Mouse (Mus musculus): ENCODE measurements around the gene Apip.
A peak's percentile ranks its signal among the peaks of the same experiment; 100 is the strongest.

The Apip gene

DNA sequence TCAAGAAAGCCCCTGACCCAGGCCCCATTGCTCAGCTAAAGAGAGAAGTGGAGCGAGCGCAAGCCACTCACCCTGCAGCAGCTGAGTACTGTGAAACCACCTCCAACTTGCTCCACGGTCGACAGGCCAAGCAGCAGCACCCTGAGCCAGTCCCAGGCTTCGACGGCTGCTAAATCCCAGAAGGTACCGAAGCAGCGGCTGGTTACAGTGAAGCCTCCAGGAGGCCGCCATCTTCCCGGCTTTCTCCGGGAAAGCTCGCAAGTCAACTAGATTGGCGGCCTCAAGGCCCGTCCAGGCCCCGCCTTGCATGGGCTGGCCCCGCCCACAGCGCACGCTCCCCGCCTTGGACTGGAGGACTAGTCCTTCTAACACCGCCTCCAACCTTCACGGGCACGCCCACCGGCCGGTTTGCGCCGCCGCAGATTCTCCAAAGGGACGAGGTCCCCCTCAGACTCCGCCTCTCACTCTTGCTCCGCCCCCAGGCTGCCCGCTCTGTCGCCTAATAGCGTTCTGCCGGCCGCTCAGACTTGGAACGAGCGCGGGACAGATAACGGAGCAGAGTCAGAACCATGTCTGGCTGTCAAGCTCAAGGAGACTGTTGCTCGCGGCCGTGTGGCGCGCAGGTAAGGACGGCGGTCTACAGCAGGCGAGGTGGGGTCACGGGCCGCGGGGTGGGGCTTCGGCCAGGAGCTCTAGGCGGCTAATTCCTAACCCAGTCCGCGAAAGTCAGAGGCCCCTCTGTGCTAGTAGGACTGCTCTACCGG, at the start of gene Apip, which contains the start of gene Pdhx:
Apip (plus strand) TSS at position 457 of the 764 bp plus-strand sequence.
Pdhx (minus strand) TSS at position 295 of the 764 bp plus-strand sequence.
- DNase-seq (ENCODE audit: extremely low read depth, low read depth): peak; percentile 90

DNA sequence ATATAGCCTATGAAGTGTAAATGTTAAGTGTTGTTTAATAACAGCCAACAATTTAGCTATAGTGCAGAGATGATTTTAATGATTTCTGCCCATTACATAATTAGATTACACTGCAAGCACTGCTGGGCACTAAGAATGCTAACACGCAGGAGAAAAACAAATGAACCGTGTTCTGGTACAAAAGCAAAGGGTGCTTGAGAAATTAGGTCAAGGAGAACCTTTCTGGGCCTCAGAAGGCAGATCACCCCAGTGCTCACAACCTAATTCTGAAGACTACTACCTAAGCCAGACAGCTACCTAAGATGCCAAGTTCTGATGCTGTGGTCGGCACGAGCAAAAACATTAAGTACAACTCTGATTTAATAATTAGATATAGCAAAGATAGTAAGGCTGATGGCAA, 35.6 kb upstream of the Apip start:
- no peak for DNase-seq (ENCODE audit: extremely low read depth, low read depth)

DNA sequence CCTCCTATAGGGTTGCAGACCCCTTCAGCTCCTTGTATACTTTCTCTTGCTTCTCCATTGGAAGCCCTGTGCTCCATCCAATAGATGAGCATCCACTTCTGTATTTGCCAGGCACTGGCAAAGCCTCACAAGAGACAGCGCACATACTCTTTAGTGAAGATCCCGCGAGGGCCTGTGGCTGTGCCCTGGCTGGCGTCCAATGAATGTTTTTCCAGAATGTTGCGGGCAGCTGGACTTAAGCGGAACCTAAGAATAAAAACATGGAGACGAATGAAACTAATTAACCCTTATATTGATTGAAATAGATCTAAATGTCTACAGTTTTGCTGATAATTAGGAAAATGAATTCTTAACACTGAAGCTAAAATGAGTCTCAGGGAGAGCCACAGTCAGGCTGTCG, 32.6 kb upstream of the Apip start:
- no peak for DNase-seq (ENCODE audit: extremely low read depth, low read depth)

DNA sequence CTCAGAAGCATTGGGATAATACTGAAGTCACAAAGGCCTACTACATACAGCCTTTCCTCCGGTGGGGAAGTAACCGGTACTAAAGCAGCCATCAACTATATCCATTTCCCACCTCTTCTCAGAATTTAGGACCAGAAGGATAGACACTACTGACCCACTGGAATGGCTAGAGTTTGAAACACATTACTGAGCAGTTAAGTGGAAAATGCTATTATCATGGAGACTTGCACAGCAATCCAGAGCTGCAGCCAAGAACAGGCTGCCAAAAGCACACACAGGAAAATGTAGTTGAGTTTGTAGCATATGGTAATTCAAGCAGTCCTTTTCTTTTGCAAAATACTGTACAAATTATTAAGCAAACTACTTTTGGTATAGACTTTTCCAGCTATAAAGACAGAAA, 28.2 kb upstream of the Apip start:
- DNase-seq (ENCODE audit: extremely low read depth, low read depth): no peak

DNA sequence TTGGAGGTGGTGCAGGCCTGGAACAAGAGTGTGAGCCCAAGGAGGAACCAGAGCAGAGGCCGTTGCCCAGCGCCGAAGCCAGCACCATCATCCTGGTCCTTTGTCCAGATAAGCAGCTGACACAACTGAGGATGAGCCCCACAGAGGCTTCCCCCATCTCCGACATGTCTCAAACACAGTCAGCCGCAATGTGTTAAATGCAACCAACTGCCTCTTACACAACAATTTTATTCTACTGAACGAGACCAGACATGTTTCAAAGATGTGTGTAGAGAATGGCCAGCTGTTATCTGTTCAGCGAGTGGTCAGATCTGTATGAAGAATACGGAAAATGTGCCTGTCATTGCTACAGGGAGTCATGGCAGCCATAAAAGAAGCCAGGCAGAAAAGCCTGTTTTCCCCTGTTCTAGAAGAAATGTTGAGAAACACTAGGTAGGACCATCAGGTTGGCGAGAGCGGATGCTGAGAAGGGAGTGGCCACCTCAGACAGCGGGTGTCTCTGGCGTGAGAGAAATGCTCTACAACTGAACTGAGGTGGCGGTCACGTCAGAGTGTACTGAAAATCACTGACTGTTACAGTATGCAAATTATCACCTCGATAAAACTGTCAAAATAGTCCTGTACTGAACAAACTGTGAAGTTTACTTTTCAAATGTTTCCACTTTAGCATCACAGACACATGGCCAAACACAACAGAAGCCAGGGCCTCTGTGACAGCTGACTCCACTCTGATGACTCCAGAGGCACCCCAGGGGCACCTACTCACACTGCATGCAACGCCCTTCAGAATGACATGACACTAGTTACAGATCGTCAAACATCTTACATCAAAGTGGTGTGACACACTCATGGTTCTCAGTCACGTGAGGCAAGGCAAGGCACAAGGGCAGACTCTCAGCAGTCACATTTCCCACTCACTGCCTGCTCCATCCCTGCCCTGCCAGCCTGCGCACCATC, 21.3 kb upstream of the Apip start:
- no peak for DNase-seq (ENCODE audit: extremely low read depth, low read depth)

GRCm38 (mm10) chr2:103055820-103056219, 17.7 kb upstream of the Apip start:
- no peak for DNase-seq (ENCODE audit: extremely low read depth, low read depth)

- DNase-seq (ENCODE audit: extremely low read depth, low read depth): no peak
Measured at GRCm38 (mm10) chr2:103058266-103058665, 15.2 kb upstream of the Apip start.

DNA sequence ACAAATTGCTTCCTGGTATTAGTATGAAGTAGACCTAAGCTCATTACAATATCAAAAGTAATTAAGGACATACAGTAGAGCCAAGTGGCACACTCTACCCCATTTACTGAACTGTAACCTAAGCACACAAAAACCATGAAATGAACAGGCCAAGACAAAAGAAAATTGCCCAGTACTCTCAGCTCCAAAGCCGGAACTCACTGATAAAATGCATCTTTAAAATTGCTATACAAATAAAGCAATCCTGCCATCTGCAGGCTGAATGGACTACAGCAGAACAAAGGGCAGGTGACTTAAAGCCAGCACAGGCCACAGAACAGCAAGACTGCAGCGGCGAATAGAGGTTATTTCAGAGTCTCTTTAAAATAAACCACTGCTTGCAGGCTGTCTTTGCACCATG, 10.6 kb upstream of the Apip start:
- peak; percentile 55 for DNase-seq (ENCODE audit: extremely low read depth, low read depth)

DNA sequence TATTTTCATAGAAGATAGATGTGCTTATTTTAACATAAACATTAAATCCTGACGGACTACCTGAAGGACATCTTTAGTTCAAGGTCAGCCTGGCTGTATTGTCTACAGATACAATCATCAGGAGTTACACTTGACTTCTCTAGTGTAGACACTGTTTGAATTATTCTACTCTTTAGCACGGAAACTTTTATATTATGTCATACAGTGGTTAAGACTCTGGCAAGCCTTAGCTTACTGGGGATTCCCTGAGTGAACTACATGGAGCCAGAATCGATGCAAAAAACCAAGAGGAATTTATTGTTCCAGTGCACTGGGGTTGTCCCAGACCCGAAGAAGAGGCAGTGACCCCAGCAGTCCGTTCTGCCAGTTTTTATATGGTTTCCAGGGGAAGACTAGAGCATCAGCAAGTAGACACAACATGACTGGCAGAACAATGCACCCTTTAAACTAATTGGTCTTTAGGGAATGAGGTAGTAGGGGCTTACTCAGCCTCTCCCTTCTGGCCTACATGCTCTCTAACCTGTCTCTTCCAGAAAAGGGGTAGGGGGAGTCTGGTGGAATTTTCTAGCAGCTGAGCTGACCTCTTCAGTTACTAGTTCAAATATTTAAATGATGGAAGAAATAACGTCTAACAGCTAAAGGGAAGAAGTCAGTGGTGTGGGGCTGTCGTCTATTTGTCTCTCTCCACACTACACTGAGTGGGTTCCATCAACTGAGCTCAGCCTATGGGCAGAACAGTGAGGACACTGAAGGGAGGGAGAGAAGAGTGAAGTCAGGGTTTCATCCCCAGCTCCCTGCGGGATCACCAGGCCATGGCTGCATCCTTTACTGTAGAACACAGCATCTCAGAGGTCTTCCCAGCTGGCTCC, 6.6 kb upstream of the Apip start:
- DNase-seq (ENCODE audit: extremely low read depth, low read depth): no peak

DNA sequence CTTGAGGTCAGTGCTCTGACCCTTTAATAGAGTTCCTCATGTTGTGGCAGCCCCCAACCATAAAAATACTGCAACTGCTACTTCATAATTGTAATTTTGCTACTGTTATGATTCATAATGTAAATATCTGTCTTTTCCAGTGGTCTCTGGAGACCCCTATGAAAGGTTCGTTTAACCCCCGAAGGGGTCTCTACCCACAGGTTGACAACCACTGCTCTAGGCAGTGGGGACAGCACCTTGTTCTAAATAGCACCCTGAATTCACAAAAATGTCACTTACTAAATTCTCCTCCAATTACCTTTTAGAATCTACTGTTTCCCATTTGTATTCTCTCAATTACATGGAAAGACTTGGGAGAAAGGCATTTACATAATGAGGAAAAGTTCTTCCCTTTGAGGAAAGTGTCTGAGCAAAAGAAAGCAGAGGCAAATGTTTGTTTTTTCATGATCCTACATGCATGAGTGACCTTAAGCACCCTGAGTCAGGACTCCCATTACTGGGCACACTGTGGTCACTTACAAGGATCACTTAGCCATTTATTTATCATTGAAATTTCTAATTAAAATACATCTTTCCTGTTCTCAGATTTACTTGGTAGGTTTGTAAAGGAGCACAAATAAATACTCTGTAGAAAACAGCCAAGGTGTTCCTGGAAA, 5.8 kb upstream of the Apip start:
- no peak for DNase-seq (ENCODE audit: extremely low read depth, low read depth)

DNA sequence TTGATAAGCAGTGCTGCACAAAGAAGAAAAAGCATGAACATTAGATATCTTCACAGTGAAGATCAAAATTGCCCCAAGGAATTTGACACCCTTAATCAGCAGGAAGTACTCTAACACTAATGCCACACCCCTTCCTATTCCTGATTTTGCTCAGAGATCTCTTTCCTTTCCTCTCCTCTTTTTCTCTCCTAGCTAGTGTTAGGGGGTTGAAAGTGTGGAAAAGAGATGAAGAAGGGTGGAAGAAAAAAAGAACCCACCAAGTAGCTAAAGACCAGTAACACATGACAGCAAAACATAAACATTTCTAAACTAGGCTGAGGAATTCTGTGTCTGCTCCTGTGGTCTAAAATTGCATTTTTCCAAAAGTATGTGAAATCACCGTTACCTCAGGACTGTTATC, 4.9 kb upstream of the Apip start:
- DNase-seq (ENCODE audit: extremely low read depth, low read depth): no peak

GRCm38 (mm10) chr2:103069752-103070405, 3.6 kb upstream of the Apip start:
- DNase-seq (ENCODE audit: extremely low read depth, low read depth): peak; percentile 39

- no peak for DNase-seq (ENCODE audit: extremely low read depth, low read depth)
Measured at GRCm38 (mm10) chr2:103070586-103070985, 2.9 kb upstream of the Apip start.

DNA sequence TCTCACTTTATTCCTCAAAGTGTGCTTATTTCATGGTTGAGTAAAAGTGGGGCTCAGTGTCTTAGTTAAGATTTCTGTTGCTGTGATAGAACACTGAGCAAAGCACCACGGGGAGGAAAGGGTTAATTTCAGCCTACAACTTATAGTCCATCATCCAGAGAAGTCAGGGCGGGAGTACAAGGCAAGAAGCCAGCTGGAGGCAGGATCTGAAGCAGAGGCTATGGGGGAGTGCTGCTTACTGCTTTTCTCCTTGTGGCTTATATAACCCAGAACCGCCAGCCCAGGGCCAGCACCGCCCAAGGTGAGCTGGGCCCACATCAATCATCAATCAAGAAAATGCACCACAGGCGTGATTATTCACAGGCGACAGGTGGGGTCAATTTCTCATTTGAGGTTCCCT, 7.6 kb downstream of the Apip start:
- no peak for DNase-seq (ENCODE audit: extremely low read depth, low read depth)

DNA sequence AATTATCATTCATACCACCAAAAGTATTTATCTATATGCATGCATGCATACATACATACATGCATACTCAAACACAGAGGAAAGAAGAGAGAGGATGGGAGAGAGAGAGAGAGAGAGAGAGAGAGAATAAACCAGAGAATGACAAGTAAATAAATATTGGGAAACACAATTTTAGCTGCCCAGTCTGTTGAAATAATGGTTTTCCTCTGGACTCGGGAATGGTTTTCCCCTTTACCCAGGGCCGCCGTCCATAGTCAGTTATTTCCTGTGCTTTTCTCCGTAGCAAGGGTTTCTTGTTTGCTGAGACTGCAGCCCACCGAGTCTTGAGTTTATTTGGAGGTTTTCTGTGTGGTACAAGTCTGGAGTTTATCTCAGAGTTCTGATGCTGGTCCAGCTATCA, 8.2 kb downstream of the Apip start:
- no peak for DNase-seq (ENCODE audit: extremely low read depth, low read depth)

DNA sequence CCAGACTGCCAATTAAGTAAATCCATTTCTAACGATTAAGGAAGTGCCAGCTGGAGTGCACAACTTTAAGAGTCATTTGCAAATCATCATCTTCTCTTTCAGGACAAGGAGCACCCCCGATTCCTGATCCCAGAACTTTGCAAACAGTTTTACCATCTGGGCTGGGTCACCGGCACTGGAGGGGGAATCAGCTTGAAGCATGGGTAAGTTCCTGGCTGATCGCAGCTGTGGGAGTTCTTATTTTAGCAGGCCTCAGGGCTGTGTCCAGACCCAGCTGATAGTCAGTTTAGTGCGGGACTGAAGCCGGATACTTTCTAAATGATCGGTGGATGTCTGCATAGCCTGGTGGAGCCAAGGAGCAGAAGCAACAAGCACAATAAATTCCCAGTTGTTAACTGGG, 9.4 kb downstream of the Apip start:
- DNase-seq (ENCODE audit: extremely low read depth, low read depth): no peak

DNA sequence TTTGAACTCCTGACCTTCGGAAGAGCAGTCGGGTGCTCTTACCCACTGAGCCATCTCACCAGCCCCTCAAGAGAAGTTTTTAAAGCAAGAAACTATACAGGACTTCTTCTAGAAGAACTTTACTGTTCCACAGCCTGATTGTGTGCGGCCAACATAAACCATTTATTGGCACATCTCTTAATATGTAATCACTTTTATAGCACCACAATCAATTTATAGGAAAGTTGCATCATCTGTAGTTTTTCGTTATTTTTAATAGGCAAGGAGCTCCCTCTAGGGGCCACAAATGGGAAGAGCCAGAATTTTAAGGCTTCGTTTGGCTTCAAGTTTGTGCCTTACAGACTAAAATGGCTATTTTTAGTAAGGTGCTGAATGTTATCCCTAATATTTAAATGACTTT, 11.0 kb downstream of the Apip start:
- no peak for DNase-seq (ENCODE audit: extremely low read depth, low read depth)

GRCm38 (mm10) chr2:103085633-103086032, 12.2 kb downstream of the Apip start:
- no peak for DNase-seq (ENCODE audit: extremely low read depth, low read depth)

DNA sequence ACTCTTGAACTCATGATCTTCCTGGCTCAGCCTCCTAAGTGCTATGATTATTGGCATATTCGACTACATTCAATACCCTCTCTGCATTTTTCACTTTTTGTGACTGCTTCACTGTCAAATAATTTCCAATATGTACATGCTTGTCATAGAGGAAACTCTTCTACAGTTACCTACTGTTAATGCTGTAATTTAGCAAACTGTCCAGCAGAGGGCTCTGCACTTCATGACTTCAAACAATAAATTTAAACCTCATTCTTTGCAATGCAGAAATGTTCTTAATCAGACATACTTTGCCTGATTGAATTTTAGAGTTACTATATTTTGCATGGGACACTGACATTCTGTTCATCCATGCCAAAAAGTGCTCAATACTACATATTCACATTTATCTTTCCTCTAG, 13.0 kb downstream of the Apip start:
- peak; percentile 31 for DNase-seq (ENCODE audit: extremely low read depth, low read depth)

GRCm38 (mm10) chr2:103088099-103088498, 14.6 kb downstream of the Apip start:
- DNase-seq (ENCODE audit: extremely low read depth, low read depth): no peak
